Mouse (Mus musculus): ENCODE data around the gene Pigq. TPM values are rescaled to one million over a fixed set of nuclear protein-coding genes. Genes with fewer than 3 reads are reported as not detected.

The Pigq gene
- polyA plus RNA-seq, 1 experiment from 2014 or later, result 156 TPM

DNA sequence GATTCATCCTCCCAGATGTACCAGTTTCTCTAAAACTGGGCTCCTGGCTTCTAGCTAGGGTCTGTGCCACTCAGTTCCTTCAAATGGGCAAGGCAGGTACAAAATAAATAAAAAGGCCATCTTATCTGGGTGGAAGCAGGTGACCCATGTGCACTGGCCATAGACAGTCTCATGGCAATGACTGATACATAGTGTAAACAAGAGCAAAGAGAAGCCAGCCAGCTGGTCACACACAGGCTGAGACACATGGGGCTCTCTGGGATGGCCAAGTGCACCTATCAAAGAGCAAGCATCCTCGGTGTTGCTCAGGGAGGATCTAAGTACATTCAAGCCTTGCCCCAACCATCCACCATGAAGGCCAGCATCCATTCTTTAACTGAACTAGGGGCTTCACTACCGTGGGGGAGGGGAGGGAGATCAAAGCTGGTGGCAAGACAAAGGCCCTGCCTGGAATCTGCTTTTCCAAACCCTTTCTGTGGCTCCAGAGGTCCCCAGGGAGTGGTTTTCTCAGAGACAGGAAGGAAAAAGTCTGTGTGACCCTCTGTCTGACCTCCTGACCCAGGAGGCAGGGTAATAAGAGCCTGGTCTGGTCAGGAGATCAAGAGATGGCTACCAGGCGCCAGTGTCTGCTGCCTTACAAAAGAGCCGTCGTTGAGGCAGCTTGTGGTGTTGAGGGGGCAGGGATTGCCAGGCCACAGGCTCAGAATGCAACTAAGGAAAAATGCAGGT is 63.7 kb downstream of the Pigq start:
- no peak for ATAC-seq (ENCODE audit: insufficient read depth)
- Histone ChIP-seq H3K9me3 (replicated peaks) (no peaks in the 10 kb centered on the region), H3K4me1 (replicated peaks) (peaks cover 63% of the 10 kb centered on the region), H3K27ac (replicated peaks) (peak overlapping the region; percentile 14; the same call in 1 of the 2 replicates), H3K4me2 (no peak overlapping the region), H3K36me3 (replicated peaks) (peaks cover 38% of the 10 kb centered on the region), H3K4me3 (replicated peaks) (no peak overlapping the region), H3K27me3 (no peaks in the 10 kb centered on the region), H3K9ac (no peak overlapping the region)
- 35% methylated on average over 5 of the region's 5 CpGs for WGBS (ENCODE audit: insufficient replicate concordance)

DNA sequence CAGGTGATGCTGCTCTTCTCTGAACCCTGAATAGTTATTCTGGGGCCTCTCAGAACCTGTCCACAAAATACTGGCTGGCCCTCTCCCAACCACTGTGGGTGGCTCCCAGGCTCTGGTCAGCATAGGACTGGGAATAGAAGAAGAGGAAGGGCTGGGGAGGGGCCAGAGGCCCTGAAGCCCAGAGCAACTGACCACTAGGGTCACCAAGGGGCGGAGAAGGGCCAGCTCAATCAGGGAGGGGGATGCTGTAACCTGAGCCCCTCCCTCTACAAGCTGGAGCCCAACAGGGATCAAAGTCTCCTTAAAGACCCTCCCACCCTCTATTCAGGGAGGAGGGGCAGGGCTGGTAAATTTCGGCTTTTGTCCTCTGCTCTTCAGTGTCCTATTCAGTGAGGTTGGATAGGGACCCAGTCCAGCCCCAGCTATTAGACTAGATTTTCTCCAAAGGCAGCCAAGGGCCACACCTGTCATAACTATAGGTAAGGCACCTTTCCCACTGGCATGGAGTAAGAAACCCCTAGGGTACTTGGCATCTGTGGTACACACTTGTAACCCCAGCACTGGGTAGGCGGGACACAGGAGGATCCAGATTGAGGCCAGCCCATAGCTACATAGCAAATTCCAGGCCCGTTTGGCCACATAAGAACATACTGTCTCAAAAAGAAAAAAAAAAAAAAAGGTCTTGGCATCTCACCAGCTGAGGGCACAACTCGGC is 64.4 kb downstream of the Pigq start, which contains the start of gene Wfikkn1:
Gene Wfikkn1 (minus strand): TSS at position 663 of the 715 bp plus-strand sequence.
- peak; percentile 14; the same call in 1 of the 2 replicates for ATAC-seq (ENCODE audit: insufficient read depth)
- 55% methylated on average over 5 of the region's 5 CpGs for WGBS (ENCODE audit: insufficient replicate concordance)
- no peak within 1 kb of the TSS for H3K9ac ChIP-seq
- H3K27ac ChIP-seq (replicated peaks), result peak within 1 kb of the TSS; percentile 14; the same call in 1 of the 2 replicates
- H3K4me3 ChIP-seq (replicated peaks), result no peak within 1 kb of the TSS
- peaks cover 67% of the 10 kb centered on the region for H3K4me1 ChIP-seq (replicated peaks)
- no peaks in the 10 kb centered on the region for H3K27me3 ChIP-seq
- H3K36me3 ChIP-seq (replicated peaks), result peaks cover 38% of the 10 kb centered on the region
- H3K9me3 ChIP-seq (replicated peaks), result no peaks in the 10 kb centered on the region
- no peak within 1 kb of the TSS for H3K4me2 ChIP-seq

- 80% methylated on average over 8 of the region's 8 CpGs for WGBS (ENCODE audit: insufficient replicate concordance)
- Histone ChIP-seq H3K27ac (replicated peaks) (no peak overlapping the region), H3K9me3 (replicated peaks) (no peaks in the 10 kb centered on the region), H3K36me3 (replicated peaks) (peaks cover 38% of the 10 kb centered on the region), H3K4me2 (no peak overlapping the region), H3K9ac (no peak overlapping the region), H3K4me1 (replicated peaks) (peaks cover 66% of the 10 kb centered on the region), H3K4me3 (replicated peaks) (no peak overlapping the region), H3K27me3 (no peaks in the 10 kb centered on the region)
- ATAC-seq (ENCODE audit: insufficient read depth), result no peak
Measured at GRCm38 (mm10) chr17:25879750-25880149, 65.0 kb downstream of the Pigq start.

DNA sequence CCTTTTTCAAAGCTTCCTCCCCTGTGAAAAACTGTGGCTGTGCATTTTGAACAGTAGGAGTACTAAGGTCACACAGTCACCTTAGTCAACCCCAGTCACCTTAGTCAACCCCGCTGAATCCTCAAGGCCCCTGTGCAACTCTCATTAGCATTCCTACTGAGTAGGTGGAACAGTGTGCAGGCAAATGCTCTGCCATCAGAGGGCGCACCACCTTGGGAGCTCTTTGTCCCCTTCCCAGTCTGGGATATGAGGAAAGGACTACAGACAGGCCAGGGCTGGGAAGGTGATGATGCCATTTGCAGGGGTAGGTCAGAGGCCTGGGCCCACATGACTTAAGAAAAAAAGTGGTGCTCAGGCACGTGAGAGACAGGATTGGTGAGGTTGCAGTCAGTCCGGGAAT is 65.5 kb downstream of the Pigq start:
- H3K27me3 ChIP-seq, result no peaks in the 10 kb centered on the region
- no peak for ATAC-seq (ENCODE audit: insufficient read depth)
- peaks cover 34% of the 10 kb centered on the region for H3K36me3 ChIP-seq (replicated peaks)
- 68% methylated on average over 4 of the region's 4 CpGs for WGBS (ENCODE audit: insufficient replicate concordance)
- H3K4me3 ChIP-seq (replicated peaks), result no peak overlapping the region
- no peak overlapping the region for H3K9ac ChIP-seq
- H3K9me3 ChIP-seq (replicated peaks), result no peaks in the 10 kb centered on the region
- no peak overlapping the region for H3K27ac ChIP-seq (replicated peaks)
- no peak overlapping the region for H3K4me2 ChIP-seq
- H3K4me1 ChIP-seq (replicated peaks), result peaks cover 71% of the 10 kb centered on the region

DNA sequence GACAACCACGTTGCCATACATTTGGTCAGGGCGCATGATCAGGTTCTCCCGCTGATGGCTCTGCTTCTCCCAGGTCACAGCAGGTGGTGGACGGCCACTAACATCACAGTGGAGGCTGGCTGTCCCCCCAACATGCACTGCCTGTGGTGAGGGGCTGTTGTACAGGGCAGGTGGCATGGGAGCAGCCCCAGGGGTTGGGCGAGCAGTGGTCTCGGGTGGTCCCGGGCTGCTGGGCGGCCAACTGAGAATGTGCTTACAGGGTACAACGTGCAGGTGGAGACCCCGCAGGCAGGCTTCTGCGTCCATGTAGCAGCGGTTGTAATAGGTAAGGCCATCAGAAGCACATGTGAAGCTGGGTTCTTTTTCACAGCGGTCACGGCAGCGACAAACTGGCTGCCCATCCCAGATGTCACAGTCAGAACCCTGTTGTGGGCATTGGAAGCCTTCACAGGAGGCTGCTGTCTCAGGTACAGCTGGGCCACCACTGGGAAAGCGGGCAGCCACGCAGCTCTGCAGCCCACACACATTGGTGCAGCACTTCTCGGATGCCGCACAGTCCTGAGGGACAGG is 66.0 kb downstream of the Pigq start:
- H3K4me3 ChIP-seq (replicated peaks), result no peak overlapping the region
- 87% methylated on average over 19 of the region's 19 CpGs for WGBS (ENCODE audit: insufficient replicate concordance)
- peaks cover 29% of the 10 kb centered on the region for H3K36me3 ChIP-seq (replicated peaks)
- ATAC-seq (ENCODE audit: insufficient read depth), result no peak
- H3K9me3 ChIP-seq (replicated peaks), result no peaks in the 10 kb centered on the region
- no peak overlapping the region for H3K27ac ChIP-seq (replicated peaks)
- no peak overlapping the region for H3K9ac ChIP-seq
- H3K27me3 ChIP-seq, result no peaks in the 10 kb centered on the region
- H3K4me1 ChIP-seq (replicated peaks), result peaks cover 76% of the 10 kb centered on the region
- H3K4me2 ChIP-seq, result no peak overlapping the region

DNA sequence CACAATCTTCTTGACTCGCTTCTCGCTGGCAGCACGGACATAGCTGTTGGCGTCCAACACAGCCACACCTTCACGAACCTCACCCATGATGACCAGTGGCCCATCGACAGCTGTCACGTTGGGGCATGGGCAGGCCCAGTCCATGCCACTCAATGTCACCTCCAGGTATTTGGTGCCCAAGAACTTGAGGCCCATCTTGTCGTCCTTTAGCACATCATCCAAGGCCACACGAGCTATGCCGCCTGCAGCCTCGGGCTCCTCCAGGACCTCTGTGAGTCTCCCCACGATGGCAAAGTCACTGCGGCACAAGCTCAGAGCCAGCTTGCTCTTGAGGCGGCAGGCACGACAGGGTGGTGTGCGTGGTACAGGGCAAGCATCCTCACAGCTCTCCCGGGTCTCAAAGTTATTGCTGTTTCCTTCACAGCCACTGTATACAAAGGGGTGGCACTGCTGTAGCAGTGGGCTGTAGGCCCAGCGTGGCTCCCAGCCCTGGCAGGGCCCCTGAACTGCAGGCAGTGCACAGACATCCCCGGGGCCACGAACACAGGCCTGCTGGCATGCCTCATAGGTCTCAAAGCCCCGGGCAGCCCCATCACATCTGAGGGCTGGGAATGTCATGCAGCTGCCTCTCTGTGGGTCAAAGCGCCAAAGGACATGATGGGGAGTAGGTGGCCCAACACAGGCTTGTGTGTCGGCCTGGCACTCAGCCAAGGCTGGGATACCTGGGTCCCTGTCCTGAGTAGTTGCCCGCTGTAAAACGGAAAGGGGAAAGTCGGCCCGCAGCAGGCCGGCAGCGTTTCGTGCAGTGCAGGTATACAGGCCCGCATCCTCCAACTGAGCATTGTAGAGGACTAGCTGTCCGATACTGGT is 66.8 kb downstream of the Pigq start:
- 85% methylated on average over 32 of the region's 32 CpGs for WGBS (ENCODE audit: insufficient replicate concordance)
- Histone ChIP-seq H3K4me2 (no peak overlapping the region), H3K27ac (replicated peaks) (no peak overlapping the region), H3K4me1 (replicated peaks) (peaks cover 75% of the 10 kb centered on the region), H3K9me3 (replicated peaks) (no peaks in the 10 kb centered on the region), H3K27me3 (no peaks in the 10 kb centered on the region), H3K4me3 (replicated peaks) (no peak overlapping the region), H3K9ac (no peak overlapping the region), H3K36me3 (replicated peaks) (peaks cover 24% of the 10 kb centered on the region)
- ATAC-seq (ENCODE audit: insufficient read depth), result no peak

DNA sequence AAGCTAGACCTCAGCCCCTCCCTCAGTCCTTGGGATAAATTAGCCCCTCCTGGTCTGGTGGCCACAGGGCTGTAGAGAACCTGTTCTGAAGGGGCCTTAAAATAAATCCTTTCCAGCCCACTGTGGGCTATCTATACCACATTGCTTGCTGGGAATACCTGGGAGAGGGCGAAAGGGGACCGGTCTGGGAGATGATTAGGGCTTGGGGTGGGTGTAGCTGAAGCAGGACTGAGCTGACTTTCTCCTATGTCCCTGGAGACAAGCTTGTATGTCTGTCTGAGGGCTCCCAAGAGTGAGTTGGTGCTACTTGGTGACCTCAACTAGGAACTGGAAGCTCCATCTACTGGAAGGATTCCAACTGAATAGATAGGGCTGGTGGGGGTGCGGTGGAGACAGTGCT is 67.7 kb downstream of the Pigq start:
- H3K27me3 ChIP-seq, result no peaks in the 10 kb centered on the region
- H3K27ac ChIP-seq (replicated peaks), result no peak overlapping the region
- 81% methylated on average over 3 of the region's 3 CpGs for WGBS (ENCODE audit: insufficient replicate concordance)
- no peak overlapping the region for H3K4me3 ChIP-seq (replicated peaks)
- peaks cover 21% of the 10 kb centered on the region for H3K36me3 ChIP-seq (replicated peaks)
- H3K4me2 ChIP-seq, result 0 out of 2 replicates have a peak overlapping the region, but pooled peaks have one; percentile 89
- peaks cover 65% of the 10 kb centered on the region for H3K4me1 ChIP-seq (replicated peaks)
- no peak for ATAC-seq (ENCODE audit: insufficient read depth)
- H3K9ac ChIP-seq, result no peak overlapping the region
- no peaks in the 10 kb centered on the region for H3K9me3 ChIP-seq (replicated peaks)

Other genes starting within 250 kb of the Pigq start
- gene Gng13, start 227.8 kb downstream of the Pigq start, polyA plus RNA-seq (2015; fragmentation: Nextera tagmentation; extraction: Ambion mirVana), result not detected in 2 replicates
- 21.1 and 24.2 TPM in 2 replicates for gene Chtf18, start 217.5 kb downstream of the Pigq start, polyA plus RNA-seq (2015; fragmentation: Nextera tagmentation; extraction: Ambion mirVana)
- gene Rpusd1, start 217.3 kb downstream of the Pigq start, polyA plus RNA-seq (2015; fragmentation: Nextera tagmentation; extraction: Ambion mirVana), result 6.4 and 6.6 TPM in 2 replicates
- not detected in 2 replicates for gene Mslnl, start 208.9 kb downstream of the Pigq start, polyA plus RNA-seq (2015; fragmentation: Nextera tagmentation; extraction: Ambion mirVana)
- 2.5 and 2.7 TPM in 2 replicates for gene Msln, start 190.6 kb downstream of the Pigq start, polyA plus RNA-seq (2015; fragmentation: Nextera tagmentation; extraction: Ambion mirVana)
- 13.2 and 14.8 TPM in 2 replicates for gene Narfl, start 171.2 kb downstream of the Pigq start, polyA plus RNA-seq (2015; fragmentation: Nextera tagmentation; extraction: Ambion mirVana)
- gene Haghl, start 159.3 kb downstream of the Pigq start, polyA plus RNA-seq (2015; fragmentation: Nextera tagmentation; extraction: Ambion mirVana), result 5.6 and 7.4 TPM in 2 replicates
- 0.03 and 0.07 TPM in 2 replicates for gene Ccdc78, start 158.4 kb downstream of the Pigq start, polyA plus RNA-seq (2015; fragmentation: Nextera tagmentation; extraction: Ambion mirVana)
- gene Fam173a, start 152.0 kb downstream of the Pigq start, polyA plus RNA-seq (2015; fragmentation: Nextera tagmentation; extraction: Ambion mirVana), result 54.9 and 59.6 TPM in 2 replicates
- gene AC134908.4, start 149.3 kb downstream of the Pigq start, polyA plus RNA-seq (2015; fragmentation: Nextera tagmentation; extraction: Ambion mirVana), result not detected in 2 replicates
- 15.5 and 18.2 TPM in 2 replicates for gene Metrn, start 147.8 kb downstream of the Pigq start, polyA plus RNA-seq (2015; fragmentation: Nextera tagmentation; extraction: Ambion mirVana)
- 0.07 and 0.12 TPM in 2 replicates for gene Fbxl16, start 135.9 kb downstream of the Pigq start, polyA plus RNA-seq (2015; fragmentation: Nextera tagmentation; extraction: Ambion mirVana)
- gene Wdr24, start 121.3 kb downstream of the Pigq start, polyA plus RNA-seq (2015; fragmentation: Nextera tagmentation; extraction: Ambion mirVana), result 11.7 and 13.0 TPM in 2 replicates
- gene Jmjd8, start 116.1 kb downstream of the Pigq start, polyA plus RNA-seq (2015; fragmentation: Nextera tagmentation; extraction: Ambion mirVana), result 19.6 and 25.2 TPM in 2 replicates
- gene Stub1, start 111.5 kb downstream of the Pigq start, polyA plus RNA-seq (2015; fragmentation: Nextera tagmentation; extraction: Ambion mirVana), result 114 and 130 TPM in 2 replicates
- gene Rhbdl1, start 107.6 kb downstream of the Pigq start, polyA plus RNA-seq (2015; fragmentation: Nextera tagmentation; extraction: Ambion mirVana), result 0.25 and 0.48 TPM in 2 replicates
- 0.46 and 0.52 TPM in 2 replicates for gene Gm20683, start 103.2 kb downstream of the Pigq start, polyA plus RNA-seq (2015; fragmentation: Nextera tagmentation; extraction: Ambion mirVana)
- 10.8 and 12.6 TPM in 2 replicates for gene Rhot2, start 100.1 kb downstream of the Pigq start, polyA plus RNA-seq (2015; fragmentation: Nextera tagmentation; extraction: Ambion mirVana)
- 8.1 and 9.3 TPM in 2 replicates for gene Wdr90, start 83.4 kb downstream of the Pigq start, polyA plus RNA-seq (2015; fragmentation: Nextera tagmentation; extraction: Ambion mirVana)
- 37.3 and 39.3 TPM in 2 replicates for gene Mcrip2, start 76.2 kb downstream of the Pigq start, polyA plus RNA-seq (2015; fragmentation: Nextera tagmentation; extraction: Ambion mirVana)
- 46.4 and 49.4 TPM in 2 replicates for gene Mettl26, start 69.9 kb downstream of the Pigq start, polyA plus RNA-seq (2015; fragmentation: Nextera tagmentation; extraction: Ambion mirVana)
- 0.35 and 0.59 TPM in 2 replicates for gene Wfikkn1, start 64.1 kb downstream of the Pigq start, polyA plus RNA-seq (2015; fragmentation: Nextera tagmentation; extraction: Ambion mirVana)
- 6.6 and 8.4 TPM in 2 replicates for gene Rab40c, start 25.2 kb downstream of the Pigq start, polyA plus RNA-seq (2015; fragmentation: Nextera tagmentation; extraction: Ambion mirVana)
- 6.1 and 6.7 TPM in 2 replicates for gene Nhlrc4, start within 50 bp of the Pigq start, polyA plus RNA-seq (2015; fragmentation: Nextera tagmentation; extraction: Ambion mirVana)
- gene A930017K11Rik, start 7.6 kb upstream of the Pigq start, polyA plus RNA-seq (2015; fragmentation: Nextera tagmentation; extraction: Ambion mirVana), result 0.23 and 0.37 TPM in 2 replicates
- 9.7 and 11.4 TPM in 2 replicates for gene Capn15, start 40.9 kb upstream of the Pigq start, polyA plus RNA-seq (2015; fragmentation: Nextera tagmentation; extraction: Ambion mirVana)
- 2.1 and 2.3 TPM in 2 replicates for gene Rab11fip3, start 124.6 kb upstream of the Pigq start, polyA plus RNA-seq (2015; fragmentation: Nextera tagmentation; extraction: Ambion mirVana)
- 14.7 and 17.2 TPM in 2 replicates for gene Decr2, start 145.4 kb upstream of the Pigq start, polyA plus RNA-seq (2015; fragmentation: Nextera tagmentation; extraction: Ambion mirVana)
- 34.6 and 35.5 TPM in 2 replicates for gene Nme4, start 150.7 kb upstream of the Pigq start, polyA plus RNA-seq (2015; fragmentation: Nextera tagmentation; extraction: Ambion mirVana)
- gene Tmem8, start 168.4 kb upstream of the Pigq start, polyA plus RNA-seq (2015; fragmentation: Nextera tagmentation; extraction: Ambion mirVana), result 1.5 and 1.7 TPM in 2 replicates
- 120 and 124 TPM in 2 replicates for gene Mrpl28, start 178.6 kb upstream of the Pigq start, polyA plus RNA-seq (2015; fragmentation: Nextera tagmentation; extraction: Ambion mirVana)
- gene Axin1, start 193.8 kb upstream of the Pigq start, polyA plus RNA-seq (2015; fragmentation: Nextera tagmentation; extraction: Ambion mirVana), result 7.1 and 9.1 TPM in 2 replicates